Mouse (Mus musculus) thymus, postnatal 0 days (tissue): ENCODE results near the gene Leap2. TPM values are rescaled to one million over a fixed set of nuclear protein-coding genes. Genes with fewer than 3 reads are reported as not detected.
A peak's percentile ranks its signal among the peaks of the same experiment; 100 is the strongest.
"Not testable (repeated sequence)": the region's sequence is repeated elsewhere in the genome, so short reads cannot be mapped to it uniquely, and the experiment has no call there.

Experiments
- DNase-seq: peaks from one replicate; pipeline ENCODE4 v3.0.0-alpha.2; 2015; ENCODE audit warnings: low spot score
- polyA plus RNA-seq: library from polyadenylated mRNA; unstranded; fragments of >200 nt; fragmentation: Nextera tagmentation; extraction: Ambion mirVana; gene quantifications from 2 replicates; pipeline ENCODE4 v1.2.1, GENCODE M21; 2015

The Leap2 gene
- polyA plus RNA-seq, 1 experiment from 2014 or later: 0.29 TPM

DNA sequence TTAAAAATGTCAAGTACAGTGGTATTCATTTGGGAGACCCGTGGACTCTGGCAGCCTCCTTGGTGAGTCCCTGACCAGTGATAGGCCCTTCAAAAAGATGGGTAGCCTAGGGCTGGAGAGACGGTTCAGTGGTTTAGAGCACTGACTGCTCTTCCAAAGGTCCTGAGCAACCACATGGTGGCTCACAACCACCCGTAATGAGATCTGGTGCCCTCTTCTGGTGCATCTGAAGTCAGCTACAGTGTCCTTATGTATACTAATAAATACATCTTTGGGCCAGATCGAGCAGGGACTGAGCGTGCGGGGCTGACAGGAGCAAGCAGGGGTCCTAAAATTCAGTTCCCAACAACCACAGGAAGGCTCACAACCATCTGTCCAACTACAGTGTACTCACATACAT is 20.9 kb upstream of the Leap2 start:
- no peak for DNase-seq

GRCm38 (mm10) chr11:53441921-53442320 is 19.0 kb upstream of the Leap2 start:
- peak; percentile 58 for DNase-seq

DNA sequence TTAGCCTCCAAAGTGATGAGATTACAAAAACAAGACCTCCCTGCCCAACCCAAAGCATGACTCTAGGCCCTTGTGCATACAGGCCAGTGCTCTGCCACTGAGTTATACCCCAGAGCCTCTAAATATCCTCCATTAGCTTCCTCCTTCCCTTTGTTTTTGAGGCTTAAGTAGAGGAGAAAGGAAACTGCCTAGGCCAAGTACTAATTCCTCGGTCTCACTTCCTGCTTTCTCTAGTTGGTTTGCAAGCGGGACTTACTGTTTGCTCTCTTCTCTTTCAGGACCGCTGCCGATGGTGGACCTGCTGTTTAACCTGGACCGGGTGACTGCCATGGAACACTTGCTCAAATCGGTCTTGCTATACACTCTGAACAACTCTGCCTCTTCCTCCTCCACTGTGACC is 13.4 kb upstream of the Leap2 start:
- no peak for DNase-seq

- no peak for DNase-seq
Measured at GRCm38 (mm10) chr11:53435504-53435903, 12.5 kb upstream of the Leap2 start.

DNA sequence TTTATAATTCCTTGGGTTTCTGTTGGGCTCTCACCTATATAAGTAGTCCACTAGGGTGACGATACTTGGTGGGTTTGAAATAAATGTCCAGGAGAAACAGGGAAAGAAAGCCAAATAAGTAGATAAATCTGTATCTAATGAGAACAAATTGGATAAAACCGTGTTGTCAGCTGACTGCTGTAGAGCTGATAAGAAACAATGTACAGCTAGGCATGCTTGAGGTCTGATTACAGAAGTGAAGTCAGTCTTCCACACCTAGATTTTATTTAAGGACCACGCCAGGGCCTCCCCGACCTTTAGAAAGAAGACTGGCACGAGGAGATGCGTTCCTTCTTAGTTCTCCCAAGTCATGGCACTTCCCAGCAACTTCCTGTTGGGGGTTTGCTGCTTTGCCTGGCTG is 10.1 kb upstream of the Leap2 start:
- no peak for DNase-seq

GRCm38 (mm10) chr11:53431347-53432056 is 8.5 kb upstream of the Leap2 start:
- no peak for DNase-seq

GRCm38 (mm10) chr11:53430670-53431346 is 7.8 kb upstream of the Leap2 start, which contains the start of the genes Uqcrq and Gdf9:
Gene Uqcrq (minus strand): TSS chr11:53430831.
Gene Gdf9 (plus strand): TSS chr11:53431023.
- DNase-seq: peak; percentile 100

GRCm38 (mm10) chr11:53430300-53430669 is 7.3 kb upstream of the Leap2 start:
- DNase-seq: no peak

DNA sequence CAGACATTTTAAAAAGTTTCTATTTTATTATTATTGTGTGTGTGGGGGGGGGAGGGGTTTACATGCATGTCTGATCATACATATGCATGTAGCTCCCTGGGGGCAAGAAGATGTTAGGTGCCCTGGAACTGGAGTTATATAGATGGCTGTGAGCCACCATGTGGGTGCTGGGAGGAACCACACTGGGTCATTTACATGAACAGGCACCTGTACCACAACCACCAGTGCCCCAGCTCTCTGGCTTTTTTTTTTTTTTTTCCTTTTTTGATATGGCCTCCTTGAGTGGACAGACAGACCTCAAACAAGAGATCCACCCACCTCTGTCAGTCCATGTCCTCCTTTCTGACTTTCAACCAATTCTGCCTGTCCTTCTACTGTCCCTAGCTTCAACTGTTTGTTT is 6.2 kb upstream of the Leap2 start:
- DNase-seq: no peak

DNA sequence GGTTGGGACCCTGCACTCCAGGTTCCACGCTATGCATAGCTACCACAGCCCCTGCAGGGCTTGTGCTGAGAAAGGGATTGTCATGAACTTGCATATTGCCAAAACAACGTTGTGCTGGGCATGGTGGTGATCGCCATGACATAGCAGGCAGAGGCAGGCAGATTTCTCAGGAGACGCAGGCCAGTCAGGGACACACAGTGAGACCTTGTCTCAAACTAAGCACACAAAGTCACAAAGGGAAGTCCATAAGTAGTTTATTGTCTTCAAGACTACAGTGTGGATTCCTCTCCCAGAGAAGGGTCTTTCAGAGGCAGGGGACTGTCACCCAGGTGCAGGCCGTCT is 5.7 kb upstream of the Leap2 start:
- DNase-seq: no peak

DNA sequence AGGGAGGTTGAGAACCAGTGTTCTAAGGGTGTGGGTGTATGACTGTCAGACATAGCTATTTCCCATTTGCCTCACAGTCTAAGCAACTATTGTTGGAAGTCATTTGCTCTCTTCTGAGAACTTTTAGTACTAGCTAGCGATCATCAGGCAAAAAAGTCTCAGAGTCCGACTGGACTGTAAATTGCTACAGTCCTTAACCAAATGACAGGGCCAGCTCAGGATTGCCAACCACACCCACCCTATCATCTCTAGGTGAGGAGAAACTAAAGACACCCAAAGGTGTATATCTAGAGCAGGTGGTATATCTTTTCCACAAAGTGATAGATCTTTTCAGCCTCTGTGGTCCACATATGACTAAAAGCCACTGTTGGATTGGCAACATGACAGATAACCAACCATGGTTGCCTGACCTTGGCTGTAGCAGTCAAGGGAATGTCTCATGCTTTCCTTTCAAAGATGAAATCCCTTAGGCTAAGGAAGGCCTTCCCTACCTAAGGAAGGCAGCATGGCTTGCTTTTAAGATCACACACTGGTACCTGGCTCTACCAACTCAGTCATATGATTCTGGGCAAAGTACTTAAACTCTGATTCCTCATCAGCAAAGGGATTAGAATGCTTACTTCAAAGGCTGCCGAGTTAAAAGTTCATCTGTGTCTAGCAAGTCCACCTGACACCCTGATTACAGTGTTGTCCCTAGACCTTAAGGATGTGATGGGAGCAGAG is 5.2 kb upstream of the Leap2 start:
- DNase-seq: no peak

- not testable (repeated sequence) for DNase-seq
Measured at GRCm38 (mm10) chr11:53426914-53427313, 3.9 kb upstream of the Leap2 start.

- no peak for DNase-seq
Measured at GRCm38 (mm10) chr11:53425711-53426255, 2.8 kb upstream of the Leap2 start.

DNA sequence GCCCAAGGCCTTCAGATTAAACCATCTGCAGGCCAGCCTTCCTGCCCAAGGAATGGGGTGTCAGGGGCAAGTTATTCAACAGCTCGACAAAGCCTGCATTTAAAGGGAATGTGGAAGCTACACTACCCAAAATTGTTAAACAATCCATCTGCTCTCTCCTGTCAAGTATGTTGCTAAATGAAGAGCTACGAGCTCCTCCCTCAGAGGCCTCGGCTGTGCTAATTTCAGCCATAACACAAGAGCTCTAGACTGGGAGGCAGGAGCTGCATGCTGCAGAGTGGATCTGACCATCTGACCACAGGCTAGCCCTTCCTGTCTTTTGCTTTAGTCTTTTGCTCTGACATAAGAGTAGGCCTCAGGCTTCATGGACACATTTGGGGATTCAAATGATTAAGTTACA is 2.3 kb upstream of the Leap2 start:
- DNase-seq: no peak

- no peak for DNase-seq
Measured at GRCm38 (mm10) chr11:53424826-53425225, 1.9 kb upstream of the Leap2 start.

- DNase-seq: no peak
Measured at GRCm38 (mm10) chr11:53418048-53418447, 4.9 kb downstream of the Leap2 start.

- no peak for DNase-seq
Measured at GRCm38 (mm10) chr11:53413871-53414270, 9.1 kb downstream of the Leap2 start.

GRCm38 (mm10) chr11:53411738-53412137 is 11.2 kb downstream of the Leap2 start:
- DNase-seq: peak; percentile 4

DNA sequence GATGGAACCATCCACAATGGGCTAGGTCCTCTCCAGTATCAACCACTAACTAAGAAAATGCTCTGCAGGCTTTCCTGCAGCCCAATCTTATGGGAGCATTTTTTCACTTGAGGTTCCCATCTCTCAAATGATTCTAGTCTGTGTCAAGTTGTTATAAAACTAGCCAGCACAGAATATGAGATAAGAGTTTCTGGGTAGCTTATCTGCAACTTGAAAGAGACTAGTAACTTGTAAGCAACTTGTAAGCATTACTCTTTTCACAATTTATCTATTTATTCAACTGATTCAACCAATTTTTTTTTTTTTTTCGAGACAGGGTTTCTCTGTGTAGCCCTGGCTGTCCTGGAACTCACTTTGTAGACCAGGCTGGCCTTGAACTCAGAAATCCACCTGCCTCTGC is 19.3 kb downstream of the Leap2 start:
- no peak for DNase-seq

DNA sequence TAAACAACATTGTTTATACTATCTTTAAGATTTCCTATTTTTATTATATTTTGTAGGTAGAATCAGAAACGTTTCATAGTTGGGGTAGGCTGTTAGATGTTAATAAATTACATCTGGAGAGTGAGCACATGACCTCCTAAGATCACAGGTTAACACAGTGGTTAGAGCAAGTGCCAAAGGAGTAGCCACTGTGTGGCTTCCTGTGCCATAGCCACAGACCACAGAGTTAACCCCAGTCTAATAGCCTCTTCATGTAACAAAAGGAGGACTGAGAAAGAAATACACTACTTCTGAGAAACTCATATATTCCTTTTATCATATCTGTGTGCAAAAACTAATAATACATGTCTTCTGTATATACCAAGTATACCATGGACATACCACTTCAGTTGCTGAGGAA is 29.1 kb downstream of the Leap2 start:
- no peak for DNase-seq

- DNase-seq: no peak
Measured at GRCm38 (mm10) chr11:53383758-53384428, 39.1 kb downstream of the Leap2 start.

DNA sequence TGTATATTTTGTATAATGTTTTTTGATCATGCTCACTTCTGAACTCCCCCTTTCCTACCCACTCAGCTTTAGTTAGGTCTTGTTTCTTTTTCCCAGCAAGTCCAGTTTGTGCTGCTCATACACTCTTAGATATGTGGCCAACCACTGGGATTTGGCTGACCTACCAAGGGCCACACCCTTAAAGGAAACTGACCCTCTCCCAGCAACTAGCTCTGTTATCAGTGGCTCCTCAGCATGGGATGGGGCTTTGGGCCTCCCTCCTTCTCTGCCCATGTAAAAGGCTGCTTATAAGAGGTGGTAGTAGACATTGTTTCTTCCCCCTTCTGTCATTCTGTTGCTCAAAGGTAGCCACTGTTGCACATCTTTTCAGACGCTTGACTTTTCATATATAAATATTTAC is 44.1 kb downstream of the Leap2 start:
- no peak for DNase-seq
